Mouse (Mus musculus) CD8-positive naive resting alpha-beta T cell, adult 57 days (primary cell): Measurements from ENCODE around the gene Olfr945. TPM values are rescaled to one million over a fixed set of nuclear protein-coding genes. Genes with fewer than 3 reads are reported as not detected.

Source experiments
- total RNA-seq: library from RNA; stranded (reverse); gene quantifications from one replicate; pipeline ENCODE4 v1.2.4, GENCODE M21; 2023

The Olfr945 gene
- total RNA-seq = not detected

DNA sequence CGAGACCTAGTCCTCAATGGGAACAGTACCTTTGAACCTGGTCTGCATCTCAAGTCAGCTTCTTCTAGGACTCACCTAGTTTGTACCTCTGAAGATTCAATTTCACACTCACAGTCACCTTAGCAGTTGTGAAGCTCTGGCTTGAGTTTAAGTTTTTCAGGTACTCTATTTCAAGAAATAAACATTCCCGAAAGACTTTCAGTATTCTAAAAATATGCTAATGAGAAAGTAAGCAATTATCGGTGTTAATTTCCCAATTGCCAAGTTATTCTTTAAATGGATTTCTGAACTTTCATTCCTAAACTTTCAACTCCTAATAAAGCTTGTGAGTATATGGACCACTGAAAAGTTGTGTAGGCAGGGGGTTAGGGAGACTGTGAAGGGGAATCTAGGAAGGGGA is at the start of gene Olfr945:
Gene Olfr945, minus strand, starts transcription at position 101 of the 400 bp plus-strand sequence.

DNA sequence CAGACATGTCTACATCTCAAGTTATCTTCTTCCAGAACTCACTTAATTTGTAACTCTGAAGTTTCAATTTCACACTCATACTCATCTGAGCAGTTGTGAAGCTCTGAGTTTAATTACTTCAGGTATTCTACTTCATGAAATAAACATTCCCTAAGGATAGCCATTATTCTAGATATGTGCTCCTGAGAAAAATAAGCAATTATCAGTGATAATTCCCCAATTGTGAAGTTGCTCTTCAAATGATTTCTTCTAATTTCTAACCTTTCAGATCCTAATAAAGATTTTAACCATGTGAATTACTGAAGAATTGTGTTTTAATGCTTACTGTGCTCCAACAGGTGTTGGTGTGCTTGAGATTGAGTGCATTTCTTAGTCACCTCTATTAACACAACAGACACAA is 49.3 kb upstream of the Olfr945 start, which contains the start of gene Olfr948:
Gene Olfr948, minus strand, starts transcription at position 101 of the 400 bp plus-strand sequence.

DNA sequence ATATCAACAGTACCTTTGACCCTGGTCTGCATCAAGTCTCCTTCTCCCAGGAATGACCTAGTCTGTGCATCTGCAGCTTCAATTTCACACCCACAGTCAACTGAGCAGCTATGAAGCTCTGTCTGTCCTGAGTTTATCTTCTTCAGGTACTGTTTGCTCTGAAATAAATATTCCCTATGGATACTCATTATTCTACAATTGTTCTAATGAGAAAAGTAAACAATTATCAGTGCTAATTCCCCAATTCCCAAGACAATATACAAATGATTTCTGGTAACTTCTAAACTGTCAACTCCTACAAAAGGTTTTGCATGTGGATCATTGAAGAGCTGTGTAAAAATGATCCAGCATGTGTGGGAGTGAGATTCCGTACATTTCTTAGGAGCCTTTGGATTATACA is 26.7 kb downstream of the Olfr945 start, which contains the start of gene Olfr1537:
Gene Olfr1537, minus strand, starts transcription at position 101 of the 400 bp plus-strand sequence.

Other genes with a start within 250 kb of the Olfr945 start
- not detected for gene Olfr937, start 211.9 kb downstream of the Olfr945 start, total RNA-seq
- not detected for gene Olfr938, start 197.9 kb downstream of the Olfr945 start, total RNA-seq
- not detected for gene Olfr27, start 148.7 kb downstream of the Olfr945 start, total RNA-seq
- not detected for gene Olfr943, start 110.5 kb downstream of the Olfr945 start, total RNA-seq
- gene Olfr944, start 74.9 kb downstream of the Olfr945 start, total RNA-seq = not detected
- not detected for gene Olfr1537, start 26.8 kb downstream of the Olfr945 start, total RNA-seq
- gene Olfr948, start 49.2 kb upstream of the Olfr945 start, total RNA-seq = not detected
- not detected for gene Olfr951, start 110.6 kb upstream of the Olfr945 start, total RNA-seq
- gene Olfr952, start 150.3 kb upstream of the Olfr945 start, total RNA-seq = not detected
- gene Olfr954, start 179.9 kb upstream of the Olfr945 start, total RNA-seq = not detected
- not detected for gene Olfr955, start 195.1 kb upstream of the Olfr945 start, total RNA-seq
- not detected for gene Olfr44, start 217.2 kb upstream of the Olfr945 start, total RNA-seq
- gene Olfr957, start 239.0 kb upstream of the Olfr945 start, total RNA-seq = not detected